Mouse (Mus musculus) limb, embryonic 14.5 days (tissue): ENCODE results near the gene Wdr4. TPM values are rescaled to one million over a fixed set of nuclear protein-coding genes. Genes with fewer than 3 reads are reported as not detected.

ENCODE experiments used
- ATAC-seq: fragments of 200-750 bp; cut with Nextera tagmentation; 2 replicates; pipeline ENCODE4 v1.8.0; 2017; ENCODE audit warnings: low read depth, moderate number of reproducible peaks, moderate TSS enrichment; ENCODE audit not compliant: low FRiP score
- DNase-seq: peaks from one replicate; pipeline ENCODE4 v3.0.0-alpha.2; 2015; ENCODE audit warnings: low spot score
- H3K27ac ChIP-seq: fragments of 300-500 bp; sonication (generic); replicated peaks from 2 replicates; pipeline ENCODE4 v1.5.1; 2014; ENCODE audit warnings: low read depth, mild to moderate bottlenecking, low read length, moderate library complexity, mixed read lengths
- H3K27me3 ChIP-seq: fragments of 300-500 bp; sonication (generic); 2 replicates; pipeline ENCODE4 v1.6.1; 2014; ENCODE audit warnings: low read length, mixed read lengths; ENCODE audit not compliant: control insufficient read depth, insufficient read depth
- H3K36me3 ChIP-seq: fragments of 300-500 bp; sonication (generic); 2 replicates; pipeline ENCODE4 v1.6.1; 2014; ENCODE audit warnings: mild to moderate bottlenecking, low read length, moderate library complexity, mixed read lengths; ENCODE audit not compliant: control insufficient read depth, insufficient read depth
- H3K4me1 ChIP-seq: fragments of 300-500 bp; sonication (generic); 2 replicates; pipeline ENCODE4 v1.6.1; 2014; ENCODE audit warnings: antibody characterized with exemption, low read length, mixed read lengths; ENCODE audit not compliant: control insufficient read depth, insufficient read depth
- H3K4me2 ChIP-seq: fragments of 300-500 bp; sonication (generic); replicated peaks from 2 replicates; pipeline ENCODE4 v1.6.1; 2014; ENCODE audit warnings: low read depth, mild to moderate bottlenecking, low read length, moderate library complexity; ENCODE audit not compliant: severe bottlenecking
- H3K4me3 ChIP-seq: fragments of 300-500 bp; sonication (generic); replicated peaks from 2 replicates; pipeline ENCODE4 v1.5.1; 2014; ENCODE audit warnings: low read length
- H3K9ac ChIP-seq: fragments of 300-500 bp; sonication (generic); 2 replicates; pipeline ENCODE4 v1.6.1; 2014; ENCODE audit warnings: mild to moderate bottlenecking, low read depth, low read length, moderate library complexity; ENCODE audit not compliant: severe bottlenecking
- H3K9me3 ChIP-seq: fragments of 300-500 bp; sonication (generic); 2 replicates; pipeline ENCODE4 v1.6.1; 2016; ENCODE audit warnings: low read length; ENCODE audit not compliant: control insufficient read depth
- POLR2A ChIP-seq: fragments of 200-500 bp; IDR thresholded peaks from 2 replicates; pipeline ENCODE4 v1.8.0; 2012; ENCODE audit warnings: inconsistent platforms, mild to moderate bottlenecking, moderate library complexity, borderline replicate concordance; ENCODE audit not compliant: insufficient read depth, insufficient read length; ENCODE audit errors: extremely low read depth
- WGBS: fragments of 180-500 bp; shearing (Covaris S2); extraction: QIAGEN DNeasy Blood & Tissue Kit; methylation state at CpG from one replicate; pipeline ENCODE4 v1.1.7; 2014; 5-methylcytosine and 5-hydroxymethylcytosine counted together
- polyA plus RNA-seq, 2 experiments: library from polyadenylated mRNA; depleted of rRNA in 1 of 2; stranded (reverse) in 1 of 2; unstranded in 1 of 2; fragments of >200 nt; fragmentation: Nextera tagmentation in 1 of 2; extraction: Ambion mirVana in 1 of 2; gene quantifications; 2 replicates each; pipeline versions ENCODE4 v1.2.1 to v1.2.3; 2012 to 2014

Wdr4 gene
- polyA plus RNA-seq, 2 experiments, result 29.6 to 45.0 TPM

GRCm38 (mm10) chr17:31525816-31526215 lies 6.0 kb upstream of the Wdr4 start:
- Histone ChIP-seq H3K36me3 (peaks cover 69% of the 10 kb centered on the region), H3K4me2 (no peak overlapping the region), H3K27ac (no peak overlapping the region), H3K9ac (no peak overlapping the region), H3K4me1 (peaks cover 10% of the 10 kb centered on the region), H3K9me3 (no peaks in the 10 kb centered on the region), H3K27me3 (no peaks in the 10 kb centered on the region), H3K4me3 (no peak overlapping the region)
- TF ChIP-seq POLR2A, result no peak
- WGBS, result 97% methylated on average over 3 of the region's 3 CpGs
- DNase-seq, result no peak
- no peak for ATAC-seq

GRCm38 (mm10) chr17:31525114-31525513 lies 5.3 kb upstream of the Wdr4 start:
- no peak overlapping the region for H3K27ac ChIP-seq
- no peak for ATAC-seq
- DNase-seq, result no peak
- H3K4me2 ChIP-seq, result no peak overlapping the region
- 90% methylated on average over 4 of the region's 4 CpGs for WGBS
- no peak for TF ChIP-seq POLR2A
- H3K36me3 ChIP-seq, result peaks cover 65% of the 10 kb centered on the region
- no peak overlapping the region for H3K4me3 ChIP-seq
- no peaks in the 10 kb centered on the region for H3K9me3 ChIP-seq
- no peak overlapping the region for H3K9ac ChIP-seq
- H3K4me1 ChIP-seq, result peaks cover 12% of the 10 kb centered on the region
- no peaks in the 10 kb centered on the region for H3K27me3 ChIP-seq

DNA sequence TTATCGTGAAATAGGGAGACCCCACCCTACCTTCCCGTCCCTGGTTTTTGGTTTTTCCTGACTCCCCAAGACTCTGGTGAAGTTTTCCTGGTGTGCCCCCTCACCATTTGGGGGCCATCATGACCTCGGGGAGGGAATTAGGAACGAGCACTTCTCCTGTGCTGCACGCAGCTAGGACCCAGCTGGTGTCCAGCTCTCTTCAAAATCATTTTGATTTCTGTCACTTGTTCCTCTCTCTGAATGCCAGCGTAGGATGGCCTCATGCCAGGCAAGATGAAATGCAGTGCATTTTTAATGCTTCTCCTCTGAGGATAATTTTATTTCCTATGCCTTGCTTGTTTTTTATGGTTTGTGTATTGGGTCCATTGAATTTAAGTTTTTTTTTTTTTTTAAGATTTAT lies 2.2 kb upstream of the Wdr4 start:
- H3K27ac ChIP-seq, result no peak overlapping the region

GRCm38 (mm10) chr17:31520895-31521294 lies 1.1 kb upstream of the Wdr4 start:
- H3K27me3 ChIP-seq, result no peaks in the 10 kb centered on the region
- peak overlapping the region; percentile 59 for H3K9ac ChIP-seq
- H3K9me3 ChIP-seq, result no peaks in the 10 kb centered on the region
- peak overlapping the region; percentile 76 for H3K4me2 ChIP-seq
- H3K4me3 ChIP-seq, result peak overlapping the region; percentile 75
- H3K4me1 ChIP-seq, result peaks cover 15% of the 10 kb centered on the region
- 0 out of 2 replicates have a peak overlapping the region, but pooled peaks have one; percentile 26 for H3K27ac ChIP-seq
- TF ChIP-seq POLR2A, result no peak
- peak; percentile 64 for DNase-seq
- WGBS, result 10% methylated on average over 3 of the region's 3 CpGs
- H3K36me3 ChIP-seq, result peaks cover 27% of the 10 kb centered on the region
- no peak for ATAC-seq

More for the DNA sequence above, 2.2 kb upstream of the Wdr4 start:
- H3K36me3 ChIP-seq, result peaks cover 33% of the 10 kb centered on the region
- no peaks in the 10 kb centered on the region for H3K27me3 ChIP-seq
- no peaks in the 10 kb centered on the region for H3K9me3 ChIP-seq
- peak overlapping the region; percentile 76; the same call in 1 of the 2 replicates for H3K4me2 ChIP-seq
- H3K4me3 ChIP-seq, result no peak overlapping the region
- 91% methylated on average over 6 of the region's 6 CpGs for WGBS
- DNase-seq (no peak), ATAC-seq (no peak)
- TF ChIP-seq POLR2A, result no peak
- peaks cover 15% of the 10 kb centered on the region for H3K4me1 ChIP-seq
- no peak overlapping the region for H3K9ac ChIP-seq

DNA sequence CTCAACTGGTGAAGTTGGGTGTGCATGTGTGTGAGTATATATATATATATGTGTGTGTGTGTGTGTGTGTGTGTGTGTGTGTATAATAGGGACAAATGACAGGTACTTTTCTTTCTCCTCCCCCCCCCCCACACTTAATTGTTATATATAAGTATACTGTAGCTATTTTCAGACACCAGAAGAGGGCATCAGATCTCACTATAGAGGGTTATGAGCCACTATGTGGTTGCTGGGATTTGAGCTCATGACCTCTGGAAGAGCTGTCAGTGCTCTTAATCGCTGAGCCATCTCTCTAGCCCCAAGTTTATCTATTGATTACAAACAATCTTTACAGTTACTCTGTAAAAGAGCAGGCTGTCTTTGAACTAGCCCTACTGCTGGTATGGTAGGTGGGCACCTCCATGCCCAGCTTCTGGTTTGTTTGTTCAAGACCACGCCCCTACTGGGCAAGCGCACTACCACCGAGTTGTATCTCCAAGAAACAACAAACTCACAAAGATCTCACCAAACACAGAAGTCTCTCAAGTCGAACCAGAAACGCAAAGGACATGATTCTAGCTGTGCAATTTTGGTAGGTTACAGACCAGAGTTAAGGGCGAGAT lies 335 bp downstream of the Wdr4 start:
- H3K36me3 ChIP-seq, result peaks cover 14% of the 10 kb centered on the region
- H3K27ac ChIP-seq, result no peak overlapping the region
- ATAC-seq (peak; percentile 27; the same call in 1 of the 2 replicates), DNase-seq (no peak)
- TF ChIP-seq POLR2A, result no peak
- H3K27me3 ChIP-seq, result no peaks in the 10 kb centered on the region
- H3K9ac ChIP-seq, result no peak overlapping the region
- H3K9me3 ChIP-seq, result no peaks in the 10 kb centered on the region
- WGBS, result 5% methylated on average over 7 of the region's 7 CpGs
- H3K4me1 ChIP-seq, result peaks cover 15% of the 10 kb centered on the region
- H3K4me3 ChIP-seq, result peak overlapping the region; percentile 75
- peak overlapping the region; percentile 76 for H3K4me2 ChIP-seq
